Mouse (Mus musculus) liver, embryonic 14 days (tissue): Measurements from ENCODE around the gene Gm21976. TPM values are rescaled to one million over a fixed set of nuclear protein-coding genes. Genes with fewer than 3 reads are reported as not detected.

Source experiments
- polyA plus RNA-seq: library from polyadenylated mRNA; depleted of rRNA; stranded (reverse); fragments of >200 nt; gene quantifications from 2 replicates; pipeline ENCODE4 v1.2.3, GENCODE M21; 2012; rRNA removed

Gene Gm21976
- not detected in 2 replicates for polyA plus RNA-seq

GRCm38 (mm10) chr13:98279686-98280085 lies at the start of gene Gm21976:
Gene Gm21976, plus strand, starts transcription at chr13:98279887.

GRCm38 (mm10) chr13:98262636-98263457 lies 16.8 kb upstream of the Gm21976 start, which contains the start of the genes Utp15 and Ankra2:
Gene Utp15, minus strand, starts transcription at chr13:98263041.
Gene Ankra2, plus strand, starts transcription at chr13:98263074.

GRCm38 (mm10) chr13:98316480-98317245 lies 37.0 kb downstream of the Gm21976 start, which contains the start of gene Btf3:
Gene Btf3, minus strand, starts transcription at chr13:98317006.

GRCm38 (mm10) chr13:98354090-98354801 lies 74.6 kb downstream of the Gm21976 start, which contains the start of gene Foxd1:
Gene Foxd1, plus strand, starts transcription at chr13:98354242.

Other genes starting within 250 kb of the Gm21976 start
- gene Arhgef28, start 73.4 kb upstream of the Gm21976 start, polyA plus RNA-seq = 0.18 and 0.22 TPM in 2 replicates
- gene Utp15, start 16.8 kb upstream of the Gm21976 start, polyA plus RNA-seq = 5.7 and 7.2 TPM in 2 replicates
- 10.1 and 10.7 TPM in 2 replicates for gene Ankra2, start 16.8 kb upstream of the Gm21976 start, polyA plus RNA-seq
- 351 and 379 TPM in 2 replicates for gene Btf3, start 37.1 kb downstream of the Gm21976 start, polyA plus RNA-seq
- gene Foxd1, start 74.4 kb downstream of the Gm21976 start, polyA plus RNA-seq = not detected in 2 replicates
- gene Gm10320, start 212.1 kb downstream of the Gm21976 start, polyA plus RNA-seq = 0.81 and 1.4 TPM in 2 replicates